10 mouse cellular contexts compared by ENCODE assay signal in the genomic region with DNA sequence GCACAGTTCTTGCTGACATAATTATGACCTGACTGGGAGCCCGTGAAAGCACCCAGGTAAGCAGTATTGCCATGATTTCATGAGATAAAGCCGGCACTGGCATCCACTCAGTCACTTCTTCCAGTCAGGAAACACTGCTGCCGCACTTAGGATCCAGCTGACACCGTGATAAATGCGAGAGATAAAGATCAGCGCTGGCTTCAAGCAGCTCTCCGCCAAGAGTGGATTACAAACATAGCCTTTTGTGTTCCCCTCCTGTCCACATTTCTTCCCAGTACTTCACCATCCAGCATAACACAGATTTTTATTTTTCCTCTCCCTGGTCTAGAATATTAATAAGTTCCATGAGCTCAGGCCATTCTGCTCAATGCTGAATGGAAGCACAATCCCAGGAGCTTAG. TPM values are rescaled to one million over a fixed set of nuclear protein-coding genes. Genes with fewer than 3 reads are reported as not detected.
DNase-seq lines count a peak whose midpoint lies in the region; ATAC-seq and TF ChIP-seq lines count a peak whose summit lies in the region.
"Had no signal": no experiment of that assay in that cellular context is flagged by ENCODE, and none has a peak within 500 bp of the region (broad histone marks: within the 10 kb centered on the region; RNA-seq: fewer than 3 reads in every experiment).

No protein-coding gene starts in this region.

- no peaks in the 10 kb centered on the region for H3K36me3 ChIP-seq in kidney, embryonic 14.5 days (ENCODE audit: control insufficient read depth, insufficient read depth, low read length)
- no peaks in the 10 kb centered on the region for H3K36me3 ChIP-seq in forebrain, postnatal 0 days (ENCODE audit: insufficient read depth)
- H3K36me3 ChIP-seq in liver, postnatal 0 days (replicated peaks; ENCODE audit: insufficient read depth, low read length): 0 out of 2 replicates have a peak, but pooled peaks cover 3% of the 10 kb centered on the region

- H3K4me1 ChIP-seq in kidney, embryonic 14.5 days (ENCODE audit: control insufficient read depth, insufficient read depth, low read length): no peaks in the 10 kb centered on the region; the same call in 1 of the 2 replicates
- H3K4me1 ChIP-seq in forebrain, postnatal 0 days (ENCODE audit: insufficient read depth): peaks cover 1% of the 10 kb centered on the region; the same call in 1 of the 2 replicates
- H3K4me1 ChIP-seq in liver, postnatal 0 days (ENCODE audit: insufficient read depth): peaks cover 12% of the 10 kb centered on the region

- no peaks in the 10 kb centered on the region for H3K9me3 ChIP-seq in kidney, embryonic 14.5 days (ENCODE audit: control insufficient read depth, low read length)
- no peaks in the 10 kb centered on the region for H3K9me3 ChIP-seq in forebrain, postnatal 0 days (ENCODE audit: low read length)
- H3K9me3 ChIP-seq in liver, postnatal 0 days (ENCODE audit: low read length): no peaks in the 10 kb centered on the region
- H3K9me3 ChIP-seq: heart, embryonic 10.5 days had no signal

- TF ChIP-seq CTCF in forebrain, postnatal 0 days (IDR thresholded peaks at IDR 0.05; ENCODE audit: low read depth): no peak
- no peak for TF ChIP-seq CTCF in liver, postnatal 0 days (IDR thresholded peaks at IDR 0.05; ENCODE audit: low read depth)

- DNase-seq in adrenal gland, adult (ENCODE audit: inconsistent age in 2 of 2, low spot score in 1 of 2): peak; percentile 44 to 72
- no peak for DNase-seq in adrenal gland, postnatal 4 days (ENCODE audit: low spot score in 2 of 2)
- peak; percentile 43 for DNase-seq in kidney, adult 9 months
- DNase-seq in forebrain, postnatal 0 days: peak; percentile 6
- peak; percentile 23 for DNase-seq in mesoderm, embryonic 11.5 days (ENCODE audit: low read depth, low spot score)
- DNase-seq in left cerebral cortex, adult 18-20 months (ENCODE audit: low spot score in 2 of 2): no peak
- DNase-seq in liver, postnatal 0 days: no peak
- DNase-seq: liver had no signal

- no peak overlapping the region for H3K4me2 ChIP-seq in kidney, embryonic 14.5 days (replicated peaks; ENCODE audit: low read depth, low read length)
- no peak overlapping the region for H3K4me2 ChIP-seq in forebrain, postnatal 0 days (ENCODE audit: low read depth)
- no peak overlapping the region for H3K4me2 ChIP-seq in liver, postnatal 0 days (ENCODE audit: low read depth, low read length)

- H3K27ac ChIP-seq in kidney, embryonic 14.5 days (ENCODE audit: low read depth, low read length): no peak overlapping the region
- no peak overlapping the region for H3K27ac ChIP-seq in forebrain, postnatal 0 days (ENCODE audit: low read depth, low read length)
- H3K27ac ChIP-seq in liver, postnatal 0 days (ENCODE audit: low read depth): no peak overlapping the region
- H3K27ac ChIP-seq: heart, embryonic 10.5 days had no signal

- H3K4me3 ChIP-seq in kidney, embryonic 14.5 days (ENCODE audit: low read length): no peak overlapping the region
- no peak overlapping the region for H3K4me3 ChIP-seq in forebrain, postnatal 0 days (ENCODE audit: low read depth, low read length)
- H3K4me3 ChIP-seq in liver, postnatal 0 days (ENCODE audit: low read depth, low read length): no peak overlapping the region
- H3K4me3 ChIP-seq: heart, embryonic 10.5 days had no signal

- no peak for TF ChIP-seq EP300 in liver, postnatal 0 days (IDR thresholded peaks at IDR 0.05; ENCODE audit: low read depth)

- 17% methylated on average over 7 of the region's 7 CpGs for WGBS in kidney, embryonic 14.5 days
- 15% methylated on average over 7 of the region's 7 CpGs for WGBS in forebrain, postnatal 0 days
- WGBS in liver, postnatal 0 days (ENCODE audit: insufficient replicate concordance): 16% methylated on average over 7 of the region's 7 CpGs

- peaks cover 5% of the 10 kb centered on the region; the same call in 1 of the 2 replicates for H3K27me3 ChIP-seq in kidney, embryonic 14.5 days (ENCODE audit: control insufficient read depth, insufficient read depth, low read length)
- no peaks in the 10 kb centered on the region for H3K27me3 ChIP-seq in forebrain, postnatal 0 days (ENCODE audit: insufficient read depth, low read length)
- no peaks in the 10 kb centered on the region for H3K27me3 ChIP-seq in liver, postnatal 0 days (ENCODE audit: insufficient read depth, low read length)

- no peak overlapping the region for H3K9ac ChIP-seq in kidney, embryonic 14.5 days (ENCODE audit: low read depth, low read length)
- no peak overlapping the region for H3K9ac ChIP-seq in forebrain, postnatal 0 days
- no peak overlapping the region for H3K9ac ChIP-seq in liver, postnatal 0 days (replicated peaks)

- no peak for ATAC-seq in kidney, embryonic 14.5 days (ENCODE audit: low FRiP score, low TSS enrichment)
- ATAC-seq in forebrain, postnatal 0 days: no peak
- ATAC-seq in liver, postnatal 0 days: no peak

RNA-seq across cellular contexts. Expression of a gene that starts 2.9 kb away (rescaled TPM):
- 10 to 100 TPM; 25.4 to 26.1 TPM for total RNA-seq in adrenal gland, postnatal 4 days (2021)
- polyA plus RNA-seq in kidney, embryonic 14.5 days (2014; fragmentation: Nextera tagmentation; extraction: Ambion mirVana): 15.7 and 16.4 TPM in 2 replicates
- total RNA-seq in forebrain, postnatal 0 days (2014; rRNA removed): 29.9 and 35.2 TPM in 2 replicates
- 4.6 and 7.4 TPM in 2 replicates for polyA plus RNA-seq in forebrain, postnatal 0 days (2015; fragmentation: Nextera tagmentation; extraction: Ambion mirVana)
- 10 to 100 TPM; 17.6 to 18.1 TPM for total RNA-seq in left cerebral cortex, adult 18-20 months (2021)
- polyA plus RNA-seq in liver, postnatal 0 days (2015; fragmentation: Nextera tagmentation; extraction: Ambion mirVana): 4.5 and 4.8 TPM in 2 replicates

RNA-seq across cellular contexts. Expression of a gene that starts 42.8 kb away (rescaled TPM):
- total RNA-seq in adrenal gland, postnatal 4 days (2021): 100 to 1,000 TPM; 425 to 522 TPM
- 70.5 and 98.4 TPM in 2 replicates for polyA plus RNA-seq in kidney, embryonic 14.5 days (2014; fragmentation: Nextera tagmentation; extraction: Ambion mirVana)
- total RNA-seq in forebrain, postnatal 0 days (2014; rRNA removed): 8.6 and 9.8 TPM in 2 replicates
- polyA plus RNA-seq in forebrain, postnatal 0 days (2015; fragmentation: Nextera tagmentation; extraction: Ambion mirVana): 44.9 and 57.3 TPM in 2 replicates
- 10 to 100 TPM; 29.9 to 31.4 TPM for total RNA-seq in left cerebral cortex, adult 18-20 months (2021)
- 380 and 392 TPM in 2 replicates for polyA plus RNA-seq in liver, postnatal 0 days (2015; fragmentation: Nextera tagmentation; extraction: Ambion mirVana)

Comparison
In these comparisons a context has a peak if more than half of its experiments do, and no peak if none do; other contexts are left out.
1. DNase-seq: peak in adrenal gland, adult (2 of 2), kidney, adult 9 months (single experiment), forebrain, postnatal 0 days (single experiment) and mesoderm, embryonic 11.5 days (single experiment); none in adrenal gland, postnatal 4 days (0 of 2), left cerebral cortex, adult 18-20 months (0 of 2) and liver, postnatal 0 days (single experiment).
2. RNA of a gene that starts 42.8 kb away (total RNA-seq): 425 to 522 TPM in adrenal gland, postnatal 4 days; 29.9 to 31.4 TPM in left cerebral cortex, adult 18-20 months and 8.6 to 9.8 TPM in forebrain, postnatal 0 days; every median in the first group is over 10 times any median in the second.